Mouse (Mus musculus) G1E (cell line): ENCODE data around the gene Parp2.

Experiments used
- CTCF ChIP-seq: IDR thresholded peaks from 2 replicates; pipeline ENCODE4 v1.5.1; 2012; ENCODE audit warnings: low read depth, low read length, inconsistent platforms, mixed read lengths
- GATA2 ChIP-seq: IDR thresholded peaks from 2 replicates; pipeline ENCODE4 v1.6.1; 2012; ENCODE audit warnings: low read depth, low read length, inconsistent platforms, borderline replicate concordance

DNA sequence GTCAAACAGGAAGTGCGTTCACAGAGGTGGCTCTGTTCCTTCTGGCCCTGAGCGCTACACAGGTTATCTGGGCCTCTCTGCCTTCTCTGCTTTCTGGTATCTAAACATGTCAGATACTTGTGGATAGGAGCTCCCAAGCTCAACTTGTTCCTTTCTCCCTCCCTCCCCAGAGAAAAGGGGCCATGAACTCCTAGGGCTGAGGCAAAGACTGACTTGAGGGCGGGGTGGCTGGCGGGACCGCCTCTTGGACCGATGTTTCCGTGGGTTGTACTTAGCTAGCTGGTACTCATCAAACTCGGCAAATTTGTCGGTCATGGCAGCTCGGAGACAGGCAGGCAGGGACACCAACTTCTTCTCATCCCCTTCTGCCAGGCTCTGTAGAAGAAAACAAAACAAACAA, 55.0 kb downstream of the Parp2 start:
- TF ChIP-seq CTCF (no peak), GATA2 (no peak)
